Mouse (Mus musculus): ENCODE measurements around the gene Shisa8.

DNA sequence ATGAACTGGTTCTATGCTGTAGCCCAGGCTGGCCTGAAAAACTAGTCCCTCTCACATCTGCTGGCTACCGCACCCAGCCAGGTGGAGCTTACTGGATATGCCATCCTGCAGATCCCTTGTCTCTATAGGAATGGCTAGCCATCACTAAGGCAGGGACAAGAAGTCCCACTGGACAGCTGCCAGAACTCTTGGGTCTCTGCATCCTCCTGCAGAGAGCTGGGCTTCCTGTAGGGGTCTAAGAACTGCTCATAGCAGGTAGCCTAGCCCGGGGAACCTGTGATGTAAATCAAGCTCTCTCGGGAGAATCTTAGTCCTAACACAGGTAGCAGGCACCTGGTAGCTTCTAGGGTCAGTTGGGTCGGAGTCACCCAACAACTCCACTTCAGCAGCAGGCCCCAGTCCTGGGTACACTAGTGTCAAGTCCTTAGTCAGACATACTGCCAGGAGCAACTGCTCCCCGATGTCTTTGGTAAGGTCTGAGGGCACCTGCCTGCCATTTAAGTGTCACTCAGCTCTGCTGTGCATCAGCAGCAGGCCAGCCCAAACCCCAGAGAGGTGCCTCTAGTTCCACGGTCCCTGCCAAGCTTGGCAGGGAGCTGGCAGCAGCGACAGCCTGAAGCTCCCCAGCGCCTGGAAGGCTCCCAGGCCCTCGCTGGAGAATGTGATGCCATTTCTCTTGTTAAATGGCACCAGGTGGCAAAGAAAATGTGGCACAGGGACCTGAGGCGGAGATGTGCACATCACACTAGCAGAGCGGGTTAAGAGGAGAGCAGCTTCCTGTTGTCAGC, 19.2 kb upstream of the Shisa8 start:
- TF ChIP-seq CTCF (IDR thresholded peaks at IDR 0.05; ENCODE audit: low read depth) (no peak), EP300 (IDR thresholded peaks at IDR 0.05; ENCODE audit: low read depth) (no peak)

Data from liver, postnatal 0 days (tissue).